Mouse (Mus musculus) hindbrain, postnatal 0 days (tissue): ENCODE data around the gene 4930467E23Rik. TPM values are rescaled to one million over a fixed set of nuclear protein-coding genes. Genes with fewer than 3 reads are reported as not detected.
"Not testable (repeated sequence)": the region's sequence is repeated elsewhere in the genome, so short reads cannot be mapped to it uniquely, and the experiment has no call there.

Experiments used
- ATAC-seq: fragments of 200-750 bp; cut with Nextera tagmentation; 2 replicates; pipeline ENCODE4 v1.8.0; 2017; ENCODE audit warnings: mild to moderate bottlenecking, moderate TSS enrichment, moderate library complexity
- DNase-seq: peaks from one replicate; pipeline ENCODE4 v3.0.0-alpha.2; 2015; ENCODE audit warnings: low spot score
- H3K27ac ChIP-seq: fragments of 300-500 bp; sonication (generic); 2 replicates; pipeline ENCODE4 v1.5.1; 2014; ENCODE audit warnings: mild to moderate bottlenecking
- H3K27me3 ChIP-seq: fragments of 300-500 bp; sonication (generic); 2 replicates; pipeline ENCODE4 v1.6.1; 2014; ENCODE audit warnings: low read length, mixed read lengths; ENCODE audit not compliant: insufficient read depth
- H3K36me3 ChIP-seq: fragments of 300-500 bp; sonication (generic); 2 replicates; pipeline ENCODE4 v1.6.1; 2014; ENCODE audit warnings: low read length, mixed read lengths; ENCODE audit not compliant: insufficient read depth
- H3K4me1 ChIP-seq: fragments of 300-500 bp; sonication (generic); 2 replicates; pipeline ENCODE4 v1.6.1; 2014; ENCODE audit warnings: antibody characterized with exemption, low read length, mixed read lengths; ENCODE audit not compliant: insufficient read depth
- H3K4me2 ChIP-seq: fragments of 300-500 bp; sonication (generic); 2 replicates; pipeline ENCODE4 v1.6.1; 2014; ENCODE audit warnings: low read depth, mild to moderate bottlenecking, low read length, moderate library complexity, mixed read lengths
- H3K4me3 ChIP-seq: fragments of 300-500 bp; sonication (generic); 2 replicates; pipeline ENCODE4 v1.5.1; 2014; ENCODE audit warnings: low read length
- H3K9ac ChIP-seq: fragments of 300-500 bp; sonication (generic); replicated peaks from 2 replicates; pipeline ENCODE4 v1.6.1; 2014; ENCODE audit warnings: mild to moderate bottlenecking, low read length, moderate library complexity, mixed read lengths
- H3K9me3 ChIP-seq: fragments of 300-500 bp; sonication (generic); 2 replicates; pipeline ENCODE4 v1.6.1; 2016; ENCODE audit warnings: low read length, mixed read lengths
- WGBS: fragments of 180-500 bp; shearing (Covaris S2); extraction: QIAGEN DNeasy Blood & Tissue Kit; methylation state at CpG from one replicate; pipeline ENCODE4 v1.1.7; 2014; 5-methylcytosine and 5-hydroxymethylcytosine counted together
- polyA plus RNA-seq: library from polyadenylated mRNA; unstranded; fragments of >200 nt; fragmentation: Nextera tagmentation; extraction: Ambion mirVana; gene quantifications from 2 replicates; pipeline ENCODE4 v1.2.1, GENCODE M21; 2015
- total RNA-seq: library from RNA; depleted of rRNA; stranded (reverse); fragments of >200 nt; gene quantifications from 2 replicates; pipeline ENCODE4 v1.2.3, GENCODE M21; 2014

Gene 4930467E23Rik
- total and polyA plus RNA-seq, 2 experiments from 2014 or later, result not detected

- ATAC-seq, DNase-seq, H3K27ac ChIP-seq, H3K27me3 ChIP-seq, H3K9ac ChIP-seq, H3K4me3 ChIP-seq, H3K4me1 ChIP-seq, H3K4me2 ChIP-seq, H3K36me3 ChIP-seq, H3K9me3 ChIP-seq: not testable (repeated sequence)
- WGBS, result 89% methylated on average over 3 of the region's 3 CpGs
Measured at GRCm38 (mm10) chr8:19715266-19715665, 14.1 kb upstream of the 4930467E23Rik start.

GRCm38 (mm10) chr8:19717851-19718250, 11.5 kb upstream of the 4930467E23Rik start:
- not testable (repeated sequence) for H3K4me2 ChIP-seq, H3K9me3 ChIP-seq, H3K4me3 ChIP-seq, DNase-seq, ATAC-seq, H3K4me1 ChIP-seq, H3K36me3 ChIP-seq, H3K9ac ChIP-seq, H3K27ac ChIP-seq, H3K27me3 ChIP-seq
- WGBS, result 95% methylated on average over 3 of the region's 3 CpGs

GRCm38 (mm10) chr8:19719513-19719912, 9.9 kb upstream of the 4930467E23Rik start:
- 69% methylated on average over 3 of the region's 3 CpGs for WGBS
- H3K27me3 ChIP-seq, H3K36me3 ChIP-seq, H3K27ac ChIP-seq, ATAC-seq, H3K9me3 ChIP-seq, DNase-seq, H3K9ac ChIP-seq, H3K4me1 ChIP-seq, H3K4me3 ChIP-seq, H3K4me2 ChIP-seq: not testable (repeated sequence)

- not testable (repeated sequence) for ATAC-seq, H3K27ac ChIP-seq
- 53% methylated on average over 2 of the region's 2 CpGs for WGBS
Measured at GRCm38 (mm10) chr8:19724871-19725270, 4.5 kb upstream of the 4930467E23Rik start.

GRCm38 (mm10) chr8:19751773-19752172, 22.4 kb downstream of the 4930467E23Rik start:
- not testable (repeated sequence) for H3K36me3 ChIP-seq, H3K4me1 ChIP-seq, H3K27ac ChIP-seq, H3K27me3 ChIP-seq, ATAC-seq, H3K4me2 ChIP-seq, DNase-seq, H3K9me3 ChIP-seq, H3K9ac ChIP-seq, H3K4me3 ChIP-seq

More at GRCm38 (mm10) chr8:19724871-19725270, 4.5 kb upstream of the 4930467E23Rik start:
- H3K9ac ChIP-seq, H3K4me1 ChIP-seq, H3K36me3 ChIP-seq, H3K9me3 ChIP-seq, H3K4me2 ChIP-seq, H3K27me3 ChIP-seq, DNase-seq, H3K4me3 ChIP-seq: not testable (repeated sequence)

- WGBS, result 67% methylated on average over 2 of the region's 3 CpGs
- H3K4me2 ChIP-seq, result not testable (repeated sequence)
Measured at GRCm38 (mm10) chr8:19754178-19754577, 24.8 kb downstream of the 4930467E23Rik start.

GRCm38 (mm10) chr8:19754961-19755360, 25.6 kb downstream of the 4930467E23Rik start:
- not testable (repeated sequence) for DNase-seq, H3K9me3 ChIP-seq, H3K4me2 ChIP-seq, H3K4me1 ChIP-seq, H3K27ac ChIP-seq, H3K36me3 ChIP-seq, H3K9ac ChIP-seq, H3K27me3 ChIP-seq, ATAC-seq, H3K4me3 ChIP-seq
- WGBS, result 82% methylated on average over 3 of the region's 3 CpGs

More at GRCm38 (mm10) chr8:19754178-19754577, 24.8 kb downstream of the 4930467E23Rik start:
- not testable (repeated sequence) for ATAC-seq, DNase-seq, H3K27me3 ChIP-seq, H3K27ac ChIP-seq, H3K4me1 ChIP-seq, H3K36me3 ChIP-seq, H3K9ac ChIP-seq, H3K9me3 ChIP-seq, H3K4me3 ChIP-seq

GRCm38 (mm10) chr8:19761660-19762059, 32.3 kb downstream of the 4930467E23Rik start:
- H3K4me3 ChIP-seq, H3K27ac ChIP-seq, H3K9me3 ChIP-seq, DNase-seq, H3K4me1 ChIP-seq, H3K9ac ChIP-seq, H3K36me3 ChIP-seq, H3K27me3 ChIP-seq, ATAC-seq, H3K4me2 ChIP-seq: not testable (repeated sequence)
- WGBS, result 72% methylated on average over 5 of the region's 5 CpGs

GRCm38 (mm10) chr8:19762860-19763592, 33.6 kb downstream of the 4930467E23Rik start:
- ATAC-seq, H3K4me2 ChIP-seq, H3K36me3 ChIP-seq, H3K4me1 ChIP-seq, H3K27ac ChIP-seq, DNase-seq, H3K9me3 ChIP-seq, H3K27me3 ChIP-seq, H3K4me3 ChIP-seq, H3K9ac ChIP-seq: not testable (repeated sequence)
- WGBS, result 63% methylated on average over 4 of the region's 4 CpGs

GRCm38 (mm10) chr8:19765531-19765930, 36.2 kb downstream of the 4930467E23Rik start:
- not testable (repeated sequence) for DNase-seq, H3K27me3 ChIP-seq, H3K4me1 ChIP-seq, H3K27ac ChIP-seq, H3K9ac ChIP-seq, H3K9me3 ChIP-seq, H3K4me2 ChIP-seq, ATAC-seq, H3K36me3 ChIP-seq, H3K4me3 ChIP-seq
